Mouse (Mus musculus): ENCODE measurements around the gene Car14. TPM values are rescaled to one million over a fixed set of nuclear protein-coding genes. Genes with fewer than 3 reads are reported as not detected.
A peak's percentile ranks its signal among the peaks of the same experiment; 100 is the strongest.

Gene Car14
- total and polyA plus RNA-seq, 3 experiments: 0.15 to 0.38 TPM; not detected in 1

DNA sequence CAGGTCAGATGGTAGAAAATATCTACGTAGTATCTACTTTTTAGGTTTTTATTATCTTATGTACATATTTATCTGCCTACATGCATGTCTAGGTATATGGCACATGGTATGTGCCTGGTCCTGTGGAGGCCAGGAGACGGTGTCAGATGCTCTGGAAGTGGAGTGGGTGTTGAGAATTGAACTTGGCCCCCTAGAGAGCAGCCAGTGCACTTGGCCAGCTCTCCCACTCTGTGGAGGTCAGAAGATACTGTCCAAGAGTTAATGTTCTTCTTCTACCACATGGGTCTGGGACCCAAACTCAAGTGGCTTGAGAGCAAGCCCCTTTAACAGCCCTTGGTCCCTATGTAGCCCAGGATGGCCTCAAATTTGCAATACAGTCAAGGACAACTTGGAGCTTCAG is 37.1 kb downstream of the Car14 start (continued):
- TF ChIP-seq TCF12 (IDR thresholded peaks at IDR 0.05; ENCODE audit: low read depth, low read length): no peak

DNA sequence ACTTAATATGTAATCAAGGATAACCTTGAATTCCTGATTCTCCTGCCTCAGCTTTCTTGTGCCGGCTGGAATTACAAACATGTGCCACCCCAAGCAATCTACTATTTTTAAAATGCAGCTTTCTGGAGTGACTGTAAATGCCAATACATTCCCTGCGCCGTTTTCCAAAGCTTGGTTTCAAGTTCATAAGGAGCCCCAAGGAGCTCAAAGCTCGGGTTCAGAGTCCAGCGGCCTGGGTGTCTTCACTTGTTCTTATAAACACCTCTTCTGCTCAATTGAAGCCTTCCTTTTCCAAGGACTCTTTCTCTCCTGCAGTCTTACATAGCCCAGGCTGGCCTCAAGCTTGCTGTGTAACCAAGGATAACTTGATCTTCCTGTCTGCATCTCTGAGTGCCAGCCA is 38.4 kb downstream of the Car14 start:
- TF ChIP-seq MAZ (IDR thresholded peaks at IDR 0.05; ENCODE audit: low read depth, low read length): no peak
- 0 out of 4 replicates have a peak, but pooled peaks of 1 of the 2 experiments have one; percentile 20 for TF ChIP-seq POLR2A (IDR thresholded peaks at IDR 0.05; ENCODE audit: control insufficient read depth in 1 of 2, insufficient read depth in 1 of 2, low read depth in 1 of 2, low read length in 2 of 2, poor library complexity in 1 of 2)
- H3K36me3 ChIP-seq (ENCODE audit: control insufficient read depth in 1 of 2, insufficient read depth in 2 of 2, low read length in 2 of 2): peaks cover 3 to 9% of the 10 kb centered on the region in 2 experiments
- peaks cover 4% of the 10 kb centered on the region in 2 experiments for H3K4me1 ChIP-seq (ENCODE audit: control insufficient read depth in 1 of 2, insufficient read depth in 2 of 2, low read length in 2 of 2)
- no peaks in the 10 kb centered on the region for H3K27me3 ChIP-seq (ENCODE audit: control insufficient read depth in 1 of 2, insufficient read depth in 2 of 2, low read length in 2 of 2)
- peaks cover 13% of the 10 kb centered on the region for H3K79me2 ChIP-seq (ENCODE audit: control insufficient read depth, insufficient read depth, low read length, poor library complexity)
- no peak overlapping the region for H3K4me3 ChIP-seq (ENCODE audit: control insufficient read depth in 1 of 2, insufficient read depth in 1 of 2, low read depth in 2 of 2, low read length in 2 of 2)
- H3K9me3 ChIP-seq (replicated peaks; ENCODE audit: insufficient read depth, low read length): no peaks in the 10 kb centered on the region
- no peak for DNase-seq (ENCODE audit: low read depth, low spot score)
- H3K9ac ChIP-seq (ENCODE audit: control insufficient read depth, low read depth, low read length, poor library complexity, severe bottlenecking): no peak overlapping the region
- no peak overlapping the region for H3K27ac ChIP-seq (ENCODE audit: control insufficient read depth, low read depth, low read length)

DNA sequence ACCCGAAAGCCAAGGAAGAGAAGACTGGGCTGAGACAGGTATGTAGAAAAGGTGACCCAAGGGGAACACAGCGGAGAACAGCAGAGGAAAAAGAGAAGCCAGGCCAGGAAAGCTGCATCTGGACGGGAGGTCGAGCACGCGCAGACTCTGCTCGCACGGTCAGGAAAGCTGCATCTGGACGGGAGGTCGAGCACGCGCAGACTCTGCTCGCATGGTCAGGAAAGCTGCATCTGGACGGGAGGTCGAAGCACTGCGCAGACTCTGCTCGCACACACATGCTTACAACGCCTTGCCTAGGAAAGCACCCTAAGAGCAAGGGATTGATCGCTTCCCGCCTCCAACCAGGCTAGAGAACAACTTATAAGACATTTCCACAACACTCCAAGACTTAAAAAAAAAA is 38.9 kb downstream of the Car14 start:
- TF ChIP-seq MAZ (IDR thresholded peaks at IDR 0.05; ENCODE audit: low read depth, low read length): no peak
- no peak for TF ChIP-seq GABPA (IDR thresholded peaks at IDR 0.05; ENCODE audit: low read depth, low read length)
- TF ChIP-seq SIN3A (IDR thresholded peaks at IDR 0.05; ENCODE audit: low read length): no peak
- TF ChIP-seq BHLHE40 (IDR thresholded peaks at IDR 0.05; ENCODE audit: borderline replicate concordance, low read depth, low read length): no peak
- TF ChIP-seq CHD2 (IDR thresholded peaks at IDR 0.05; ENCODE audit: low read length): no peak
- TF ChIP-seq KAT2A (conservative IDR thresholded peaks at IDR 0.05; ENCODE audit: low read depth, low read length): no peak
- no peak for TF ChIP-seq JUND (IDR thresholded peaks at IDR 0.05; ENCODE audit: low read depth, low read length)
- no peak for TF ChIP-seq USF1 (IDR thresholded peaks at IDR 0.05; ENCODE audit: low read depth, low read length)
- TF ChIP-seq SMC3 (IDR thresholded peaks at IDR 0.05; ENCODE audit: low read depth, low read length): no peak
- no peak for TF ChIP-seq HCFC1 (IDR thresholded peaks at IDR 0.05; ENCODE audit: low read depth, low read length)
- no peak for TF ChIP-seq POLR2A (IDR thresholded peaks at IDR 0.05; ENCODE audit: control insufficient read depth in 1 of 2, insufficient read depth in 1 of 2, low read depth in 1 of 2, low read length in 2 of 2, poor library complexity in 1 of 2)
- no peak for TF ChIP-seq ZMIZ1 (IDR thresholded peaks at IDR 0.05; ENCODE audit: low read depth, low read length)
- Histone ChIP-seq H3K27me3 (ENCODE audit: control insufficient read depth in 1 of 2, insufficient read depth in 2 of 2, low read length in 2 of 2) (no peaks in the 10 kb centered on the region), H3K4me1 (ENCODE audit: control insufficient read depth in 1 of 2, insufficient read depth in 2 of 2, low read length in 2 of 2) (peaks cover 2 to 4% of the 10 kb centered on the region in 2 experiments), H3K79me2 (ENCODE audit: control insufficient read depth, insufficient read depth, low read length, poor library complexity) (peaks cover 8% of the 10 kb centered on the region), H3K9ac (ENCODE audit: control insufficient read depth, low read depth, low read length, poor library complexity, severe bottlenecking) (no peak overlapping the region), H3K27ac (ENCODE audit: control insufficient read depth, low read depth, low read length) (no peak overlapping the region), H3K9me3 (replicated peaks; ENCODE audit: insufficient read depth, low read length) (no peaks in the 10 kb centered on the region), H3K36me3 (ENCODE audit: control insufficient read depth in 1 of 2, insufficient read depth in 2 of 2, low read length in 2 of 2) (peaks cover 3 to 8% of the 10 kb centered on the region in 2 experiments), H3K4me3 (ENCODE audit: control insufficient read depth in 1 of 2, insufficient read depth in 1 of 2, low read depth in 2 of 2, low read length in 2 of 2) (no peak overlapping the region)
- DNase-seq (ENCODE audit: low read depth, low spot score): no peak

DNA sequence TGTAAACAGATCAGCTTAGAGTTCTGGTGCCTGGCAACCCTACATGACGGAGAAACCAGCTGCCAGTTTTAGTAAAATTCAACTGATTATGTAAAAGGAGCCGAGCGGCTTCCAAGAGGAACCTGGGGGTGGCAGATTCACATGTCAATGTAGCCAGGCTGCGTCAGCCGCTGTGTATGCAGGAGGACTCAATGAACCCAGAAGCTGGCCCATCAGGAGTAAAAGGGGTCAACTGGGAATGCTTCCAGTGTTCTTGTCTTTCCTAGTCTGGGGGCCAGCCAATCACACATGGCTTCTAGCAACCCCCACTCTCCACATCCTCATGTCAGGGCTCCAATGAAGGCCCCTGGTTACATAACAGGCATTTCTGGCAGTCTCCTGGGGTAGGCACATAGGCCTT is 39.4 kb downstream of the Car14 start:
- Histone ChIP-seq H3K4me1 (ENCODE audit: control insufficient read depth in 1 of 2, insufficient read depth in 2 of 2, low read length in 2 of 2) (no peaks in the 10 kb centered on the region; a peak in 1 of 4 replicates), H3K36me3 (ENCODE audit: control insufficient read depth in 1 of 2, insufficient read depth in 2 of 2, low read length in 2 of 2) (peaks cover 3% of the 10 kb centered on the region in 2 experiments), H3K9me3 (replicated peaks; ENCODE audit: insufficient read depth, low read length) (no peaks in the 10 kb centered on the region), H3K79me2 (ENCODE audit: control insufficient read depth, insufficient read depth, low read length, poor library complexity) (peaks cover 4% of the 10 kb centered on the region; the same call in 1 of the 2 replicates), H3K27ac (ENCODE audit: control insufficient read depth, low read depth, low read length) (no peak overlapping the region), H3K9ac (ENCODE audit: control insufficient read depth, low read depth, low read length, poor library complexity, severe bottlenecking) (no peak overlapping the region), H3K27me3 (ENCODE audit: control insufficient read depth in 1 of 2, insufficient read depth in 2 of 2, low read length in 2 of 2) (no peaks in the 10 kb centered on the region), H3K4me3 (ENCODE audit: control insufficient read depth in 1 of 2, insufficient read depth in 1 of 2, low read depth in 2 of 2, low read length in 2 of 2) (no peak overlapping the region)
- no peak for DNase-seq (ENCODE audit: low read depth, low spot score)
- TF ChIP-seq CHD2 (IDR thresholded peaks at IDR 0.05; ENCODE audit: low read length) (no peak), MAFK (IDR thresholded peaks at IDR 0.05; ENCODE audit: borderline replicate concordance, low read depth, low read length) (no peak), POLR2AphosphoS5 (IDR thresholded peaks at IDR 0.05; ENCODE audit: borderline replicate concordance, low read depth, low read length) (no peak), TBP (IDR thresholded peaks at IDR 0.05; ENCODE audit: low read depth, low read length) (no peak), CHD1 (IDR thresholded peaks at IDR 0.05; ENCODE audit: low read depth, low read length) (no peak), SIN3A (IDR thresholded peaks at IDR 0.05; ENCODE audit: low read length) (no peak), MAZ (IDR thresholded peaks at IDR 0.05; ENCODE audit: low read depth, low read length) (no peak), NRF1 (IDR thresholded peaks at IDR 0.05; ENCODE audit: insufficient read depth, low read depth, low read length, poor library complexity, severe bottlenecking) (no peak), MEF2A (IDR thresholded peaks at IDR 0.05; ENCODE audit: extremely low read depth, insufficient replicate concordance, low read depth, low read length, poor library complexity, severe bottlenecking) (no peak), USF2 (IDR thresholded peaks at IDR 0.05; ENCODE audit: borderline replicate concordance in 1 of 2, insufficient read depth in 1 of 2, low read depth in 1 of 2, low read length in 2 of 2) (no peak), ZC3H11A (IDR thresholded peaks at IDR 0.05; ENCODE audit: low read depth, low read length) (no peak), MYC (IDR thresholded peaks at IDR 0.05; ENCODE audit: low read depth, low read length) (no peak), MAX (IDR thresholded peaks at IDR 0.05; ENCODE audit: low read length) (no peak)

All from MEL (cell line).